Mouse (Mus musculus) testis, adult 2 months (tissue): ENCODE measurements around the gene Cdk12. TPM values are rescaled to one million over a fixed set of nuclear protein-coding genes. Genes with fewer than 3 reads are reported as not detected.
"Not testable (repeated sequence)": the region's sequence is repeated elsewhere in the genome, so short reads cannot be mapped to it uniquely, and the experiment has no call there.

Source experiments
- H3K27ac ChIP-seq: fragments of 200-500 bp; 2 replicates; pipeline ENCODE4 v1.5.1; 2012; ENCODE audit warnings: low read depth, low read length; ENCODE audit not compliant: control insufficient read depth, insufficient read depth
- H3K27me3 ChIP-seq: fragments of 200-500 bp; 2 replicates; pipeline ENCODE4 v1.6.1; 2012; ENCODE audit warnings: mild to moderate bottlenecking, low read length, moderate library complexity; ENCODE audit not compliant: control insufficient read depth, insufficient read depth
- H3K36me3 ChIP-seq: fragments of 200-500 bp; 2 replicates; pipeline ENCODE4 v1.6.1; 2012; ENCODE audit warnings: mild to moderate bottlenecking, low read length; ENCODE audit not compliant: control insufficient read depth, insufficient read depth
- H3K4me1 ChIP-seq: fragments of 200-500 bp; 2 replicates; pipeline ENCODE4 v1.6.1; 2012; ENCODE audit warnings: low read length; ENCODE audit not compliant: control insufficient read depth, insufficient read depth
- H3K4me3 ChIP-seq: fragments of 200-500 bp; 2 replicates; pipeline ENCODE4 v1.5.1; 2012; ENCODE audit warnings: low read depth, mild to moderate bottlenecking, low read length, moderate library complexity, mixed read lengths; ENCODE audit not compliant: control insufficient read depth
- CTCF ChIP-seq: fragments of 200-500 bp; IDR thresholded peaks from 2 replicates; pipeline ENCODE4 v1.5.1; 2012; ENCODE audit warnings: low read depth, mild to moderate bottlenecking, inconsistent platforms, low read length, moderate library complexity; ENCODE audit not compliant: control insufficient read depth, insufficient read depth, insufficient replicate concordance
- POLR2A ChIP-seq: fragments of 200-500 bp; IDR thresholded peaks from 2 replicates; pipeline ENCODE4 v1.6.1; 2012; ENCODE audit warnings: low read depth, mild to moderate bottlenecking, inconsistent platforms, low read length, moderate library complexity; ENCODE audit not compliant: control insufficient read depth
- polyA plus RNA-seq: library from polyadenylated mRNA; depleted of rRNA; stranded (reverse); fragments of >200 nt; gene quantifications from 2 replicates; pipeline ENCODE4 v1.2.3, GENCODE M21; 2012; rRNA removed

Gene Cdk12
- 15.7 and 17.6 TPM in 2 replicates for polyA plus RNA-seq

DNA sequence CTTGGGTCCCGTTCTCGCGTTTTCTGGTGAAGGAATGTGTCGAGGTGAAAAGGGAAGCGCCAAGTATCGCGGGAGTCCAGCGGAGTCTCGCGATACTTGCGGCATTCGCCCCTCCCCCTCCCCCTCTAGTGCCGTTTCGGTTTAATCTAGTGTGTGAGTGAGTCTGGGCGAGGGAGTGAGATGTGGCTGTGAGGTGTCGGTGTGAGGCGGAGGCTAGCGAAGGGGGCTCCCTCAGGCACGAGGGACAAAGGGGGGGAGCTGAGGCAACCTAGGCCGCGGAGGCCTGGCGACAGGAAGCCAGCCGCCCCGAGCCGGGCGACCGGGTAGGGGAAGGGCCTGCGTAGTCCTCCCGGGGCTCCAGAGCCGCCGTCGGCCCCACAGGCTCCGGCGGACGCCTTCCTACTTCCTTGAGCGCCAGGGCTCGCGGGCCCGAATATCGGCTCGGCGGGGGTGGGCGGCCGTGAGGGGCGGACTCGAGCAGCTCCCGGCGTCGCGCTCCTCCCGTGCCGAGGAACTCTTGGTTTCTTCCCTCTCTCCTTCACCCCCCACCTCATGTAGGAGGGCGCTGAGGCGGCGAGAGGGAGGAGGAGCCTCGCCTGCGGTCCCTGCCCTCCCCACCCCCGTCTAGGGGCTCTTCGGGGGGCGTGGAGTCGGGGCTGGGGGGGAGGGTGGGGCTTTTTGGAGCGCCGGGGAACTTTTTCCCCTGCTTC lies at the start of gene Cdk12:
Cdk12 (plus strand) TSS at position 419 of the 710 bp plus-strand sequence.
- Histone ChIP-seq H3K4me3 (peak within 1 kb of the TSS; percentile 96), H3K36me3 (peaks cover 3% of the 10 kb centered on the region), H3K4me1 (peaks cover 11% of the 10 kb centered on the region), H3K27me3 (no peaks in the 10 kb centered on the region), H3K27ac (peak within 1 kb of the TSS; percentile 99)
- TF ChIP-seq POLR2A (peak; percentile 100), CTCF (0 out of 2 replicates have a peak, but pooled peaks have one; percentile 1)

DNA sequence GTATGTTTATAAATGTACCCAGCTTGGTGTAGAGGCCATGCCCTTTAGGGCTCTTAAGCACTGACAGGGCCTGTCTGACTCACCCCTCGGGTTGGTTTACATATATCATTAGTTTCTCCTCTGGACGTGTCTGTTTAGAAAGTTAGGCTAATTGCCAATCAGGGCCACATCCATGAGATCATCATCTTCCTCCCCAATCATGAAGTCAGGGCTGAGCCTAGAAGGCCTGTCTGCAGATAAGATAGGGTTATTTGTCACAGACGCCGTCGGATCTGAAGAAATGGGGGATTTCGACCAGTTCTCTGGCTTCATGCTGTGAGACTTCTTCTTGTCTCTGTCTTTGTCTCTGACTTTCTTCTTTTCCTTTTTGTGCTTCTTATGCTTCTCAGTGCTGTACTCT lies 47.8 kb upstream of the Cdk12 start:
- Histone ChIP-seq H3K36me3 (no peaks in the 10 kb centered on the region; the same call in 1 of the 2 replicates), H3K27ac (no peak overlapping the region), H3K4me3 (no peak overlapping the region), H3K27me3 (no peaks in the 10 kb centered on the region), H3K4me1 (no peaks in the 10 kb centered on the region)
- TF ChIP-seq POLR2A (no peak), CTCF (no peak)

DNA sequence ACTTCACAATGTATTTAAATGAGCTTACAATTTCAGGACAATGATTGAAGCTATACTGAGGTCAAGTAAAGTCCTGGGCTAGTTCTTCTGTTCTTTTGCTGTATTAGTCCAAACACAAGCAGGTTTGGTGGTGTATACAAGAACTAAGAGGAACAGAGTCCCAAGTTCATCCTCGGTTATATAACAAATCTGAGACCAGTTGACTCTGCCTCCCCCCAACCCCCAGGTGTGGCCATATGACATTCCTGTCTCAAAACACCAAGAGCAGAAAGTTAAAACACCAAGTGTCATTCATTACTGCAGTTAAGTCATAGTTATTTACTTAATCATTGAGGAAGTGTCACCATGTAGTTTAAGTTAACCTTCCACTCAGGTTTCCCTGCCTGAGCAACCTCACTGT lies 34.5 kb upstream of the Cdk12 start:
- Histone ChIP-seq H3K27ac (no peak overlapping the region), H3K4me3 (no peak overlapping the region), H3K4me1 (no peaks in the 10 kb centered on the region), H3K27me3 (no peaks in the 10 kb centered on the region), H3K36me3 (peaks cover 1% of the 10 kb centered on the region)
- TF ChIP-seq CTCF (no peak), POLR2A (no peak)

DNA sequence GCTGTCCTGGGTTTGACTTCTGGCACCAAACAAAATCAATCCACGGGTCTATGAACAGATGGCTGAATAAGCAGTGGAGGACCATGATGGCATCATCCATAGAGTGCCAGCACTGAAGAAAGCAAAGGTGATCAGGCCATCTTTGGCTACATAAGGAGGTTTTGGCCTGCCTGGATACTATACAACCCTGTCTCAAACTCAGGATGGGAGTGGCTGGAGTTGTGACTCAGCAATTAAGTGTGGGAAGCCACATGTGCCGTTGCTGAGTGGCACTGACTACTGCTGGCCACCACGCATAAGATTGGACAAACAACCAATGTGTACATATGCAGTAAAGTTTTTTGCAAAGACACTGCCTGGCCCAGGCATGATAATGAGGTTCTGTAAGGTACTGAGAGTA lies 20.7 kb upstream of the Cdk12 start:
- not testable (repeated sequence) for H3K27me3 ChIP-seq, H3K4me3 ChIP-seq, H3K27ac ChIP-seq, H3K36me3 ChIP-seq, H3K4me1 ChIP-seq

DNA sequence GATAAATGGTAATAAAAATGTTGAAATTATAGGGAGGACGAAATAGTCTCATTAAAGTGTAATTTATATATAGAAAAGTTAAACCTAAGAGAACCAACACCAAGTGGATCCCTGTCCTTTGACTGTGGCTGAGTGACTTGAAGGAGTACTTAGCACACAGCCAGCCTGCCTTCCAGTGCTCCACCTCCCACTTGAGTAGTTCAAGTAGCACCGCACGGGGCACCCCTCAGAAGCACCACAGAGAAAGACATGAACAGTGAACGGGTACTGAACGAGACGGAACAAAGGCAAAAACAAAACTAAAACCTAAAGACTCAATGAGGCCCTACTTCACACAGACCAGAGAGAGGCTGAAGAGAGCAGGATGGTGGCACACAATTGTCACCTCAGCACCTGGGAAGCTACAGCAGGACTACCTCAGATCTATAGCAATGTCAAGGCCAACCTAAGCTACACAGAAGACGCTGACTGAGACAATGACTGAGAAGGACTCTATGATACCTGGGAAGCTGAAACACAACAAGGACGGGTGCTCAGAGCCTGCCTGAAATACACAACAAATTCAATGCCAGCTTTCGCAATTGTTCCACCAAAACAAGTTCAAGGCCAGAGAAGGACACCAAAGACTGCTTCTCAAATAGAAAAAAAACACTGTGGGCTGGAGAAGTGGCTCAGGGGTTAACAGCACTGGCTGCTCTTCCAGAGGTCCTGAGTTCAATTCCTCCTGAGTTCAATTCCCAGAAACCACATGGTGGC lies 15.0 kb upstream of the Cdk12 start:
- TF ChIP-seq CTCF (no peak), POLR2A (no peak)
- Histone ChIP-seq H3K36me3 (peaks cover 1% of the 10 kb centered on the region; the same call in 1 of the 2 replicates), H3K4me3 (no peak overlapping the region), H3K27ac (no peak overlapping the region), H3K27me3 (no peaks in the 10 kb centered on the region), H3K4me1 (no peaks in the 10 kb centered on the region)

DNA sequence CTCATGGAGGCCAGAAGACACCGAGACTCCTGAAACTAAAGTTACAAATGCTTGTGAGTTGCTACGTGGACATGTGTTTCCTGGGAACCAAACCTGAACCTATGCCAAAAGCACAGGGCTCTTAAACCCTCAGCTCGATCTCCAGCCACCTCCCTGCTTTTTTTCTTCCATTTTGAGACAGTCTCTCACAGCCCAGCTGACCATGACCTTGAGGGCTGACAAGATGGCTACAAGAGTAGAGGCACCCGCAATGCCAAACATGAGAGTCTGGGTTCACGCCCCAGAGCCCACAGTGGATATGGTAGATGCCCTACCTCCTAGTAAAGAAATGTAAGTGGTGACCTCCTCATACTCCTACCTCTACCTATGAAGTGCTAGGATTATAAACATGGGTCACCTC lies 12.0 kb upstream of the Cdk12 start:
- TF ChIP-seq POLR2A = no peak
- no peak for TF ChIP-seq CTCF
- Histone ChIP-seq H3K4me3 (no peak overlapping the region), H3K4me1 (no peaks in the 10 kb centered on the region), H3K36me3 (no peaks in the 10 kb centered on the region; the same call in 1 of the 2 replicates), H3K27ac (no peak overlapping the region), H3K27me3 (no peaks in the 10 kb centered on the region)

DNA sequence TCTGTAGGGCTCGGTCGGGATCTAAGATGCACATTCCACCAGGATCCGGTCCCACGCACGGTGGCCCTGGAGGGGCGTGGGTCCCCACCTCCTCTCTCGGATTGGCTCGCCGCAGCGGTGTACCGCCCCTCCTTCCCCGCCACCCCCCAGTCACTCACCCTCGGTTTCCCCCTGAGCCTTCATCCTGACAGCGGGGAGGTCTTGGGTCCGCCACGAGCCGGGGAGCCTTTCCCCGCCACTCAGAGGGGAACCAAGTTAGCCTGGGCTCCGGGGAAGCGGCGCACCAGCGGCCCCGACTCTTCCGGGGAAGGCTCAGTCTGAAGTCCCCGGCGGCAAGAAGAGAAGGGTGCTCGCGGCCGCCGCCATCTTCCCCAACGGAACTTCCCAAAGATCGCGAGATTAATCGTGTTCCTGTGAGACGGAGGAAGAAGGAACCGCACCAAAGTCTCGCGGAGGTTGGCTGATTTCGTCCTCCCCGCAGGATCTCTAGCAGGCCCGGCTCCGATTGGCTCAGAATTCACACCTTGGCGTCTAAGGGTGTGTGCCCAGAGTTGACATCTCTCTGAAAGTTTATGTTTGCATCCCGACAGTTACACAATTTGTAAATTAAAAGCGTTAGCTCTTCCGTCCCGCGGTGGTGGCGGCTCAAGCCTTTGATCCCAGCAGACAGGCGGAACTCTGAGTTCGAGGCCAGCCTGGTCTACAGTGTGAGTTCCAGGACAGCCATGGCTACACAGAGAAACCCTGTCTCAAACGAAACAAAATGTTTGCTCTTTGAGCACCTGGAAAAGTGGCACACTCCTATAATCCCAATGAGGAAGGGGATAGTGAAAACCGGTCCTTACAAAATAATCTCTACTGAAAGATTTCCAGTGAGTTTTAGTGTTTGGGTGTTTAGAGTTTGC lies 9.7 kb upstream of the Cdk12 start, which contains the start of gene Med1:
Med1 (minus strand) TSS at position 393 of the 905 bp plus-strand sequence.
- H3K27me3 ChIP-seq = no peaks in the 10 kb centered on the region
- H3K27ac ChIP-seq = peak within 1 kb of the TSS; percentile 88
- H3K36me3 ChIP-seq = no peaks in the 10 kb centered on the region; the same call in 1 of the 2 replicates
- no peaks in the 10 kb centered on the region for H3K4me1 ChIP-seq
- TF ChIP-seq CTCF (no peak), POLR2A (peak; percentile 91)
- H3K4me3 ChIP-seq = peak within 1 kb of the TSS; percentile 82
